In the genomic region with DNA sequence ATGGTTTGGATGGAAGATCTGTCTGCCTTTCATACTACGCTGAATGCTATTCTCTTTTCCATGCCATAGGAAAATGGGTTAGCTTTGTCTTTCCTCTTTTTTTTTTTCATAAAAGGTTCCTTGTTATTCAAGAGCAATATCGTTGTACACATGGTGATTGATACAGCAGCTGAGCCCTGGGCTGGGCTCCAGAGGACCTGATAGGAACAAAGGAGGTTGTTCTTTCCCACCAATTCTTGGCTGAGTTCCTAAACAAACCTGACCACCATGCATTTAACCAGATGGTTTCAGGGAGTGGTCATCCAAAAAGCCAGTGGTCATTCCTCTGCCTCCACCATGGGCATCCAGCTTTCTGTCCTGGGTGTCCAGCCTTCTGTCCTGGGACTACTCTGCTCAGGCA, we compare ENCODE assay signal across 27 mouse cellular contexts. TPM values are rescaled to one million over a fixed set of nuclear protein-coding genes. Genes with fewer than 3 reads are reported as not detected.
DNase-seq lines count a peak whose midpoint lies in the region; ATAC-seq lines count a peak whose summit lies in the region.
"Had no signal": no experiment of that assay in that cellular context is flagged by ENCODE, and none has a peak within 500 bp of the region (broad histone marks: within the 10 kb centered on the region; RNA-seq: fewer than 3 reads in every experiment).

No protein-coding gene starts in this region.

- H3K4me2 ChIP-seq in intestine, embryonic 14.5 days (ENCODE audit: low read length) = 0 out of 2 replicates have a peak overlapping the region, but pooled peaks have one; percentile 11
- H3K4me2 ChIP-seq in stomach, embryonic 15.5 days = no peak overlapping the region
- H3K4me2 ChIP-seq: liver, embryonic 12.5 days; lung, embryonic 14.5 days had no signal

- H3K9me3 ChIP-seq in intestine, embryonic 14.5 days (ENCODE audit: control insufficient read depth, low read length) = no peaks in the 10 kb centered on the region
- H3K9me3 ChIP-seq in stomach, embryonic 15.5 days = no peaks in the 10 kb centered on the region
- H3K9me3 ChIP-seq: liver, embryonic 12.5 days had no signal

- intact Hi-C loops in gastrocnemius, postnatal 36 days (cut with DNase I) = no loop called here

- no peak overlapping the region for H3K9ac ChIP-seq in intestine, embryonic 14.5 days (ENCODE audit: low read length)
- no peak overlapping the region for H3K9ac ChIP-seq in stomach, embryonic 15.5 days
- H3K9ac ChIP-seq: liver, embryonic 12.5 days; lung, embryonic 14.5 days had no signal

- H3K27ac ChIP-seq in intestine, embryonic 14.5 days (ENCODE audit: low read depth) = peak overlapping the region; percentile 0; the same call in 1 of the 2 replicates
- H3K27ac ChIP-seq in stomach, embryonic 15.5 days = 0 out of 2 replicates have a peak overlapping the region, but pooled peaks have one; percentile 8
- H3K27ac ChIP-seq: liver, embryonic 12.5 days had no signal

- H3K4me3 ChIP-seq in intestine, embryonic 14.5 days (ENCODE audit: low read depth, low read length) = no peak overlapping the region
- H3K4me3 ChIP-seq in stomach, embryonic 15.5 days (replicated peaks) = no peak overlapping the region
- H3K4me3 ChIP-seq: erythroblast, embryonic 14.5 days; liver, embryonic 12.5 days had no signal

- no peak for ATAC-seq in intestine, embryonic 14.5 days (replicated peaks; ENCODE audit: low FRiP score, low TSS enrichment, low read depth)
- ATAC-seq in stomach, embryonic 15.5 days (ENCODE audit: insufficient read depth, low FRiP score, low read depth) = no peak
- ATAC-seq: forebrain, embryonic 14.5 days; liver, embryonic 12.5 days; midbrain, embryonic 16.5 days had no signal

- no peaks in the 10 kb centered on the region for H3K4me1 ChIP-seq in intestine, embryonic 14.5 days (replicated peaks; ENCODE audit: control insufficient read depth, insufficient read depth, low read length)
- no peaks in the 10 kb centered on the region for H3K4me1 ChIP-seq in stomach, embryonic 15.5 days
- H3K4me1 ChIP-seq: liver, embryonic 12.5 days had no signal

- H3K27me3 ChIP-seq in intestine, embryonic 14.5 days (replicated peaks; ENCODE audit: control insufficient read depth, insufficient read depth, low read length) = no peaks in the 10 kb centered on the region
- no peaks in the 10 kb centered on the region for H3K27me3 ChIP-seq in stomach, embryonic 15.5 days (replicated peaks)
- H3K27me3 ChIP-seq: liver, embryonic 12.5 days had no signal

- DNase-seq in gastrocnemius, adult 18-20 months (ENCODE audit: low spot score) = peak; percentile 11
- DNase-seq in gastrocnemius, postnatal 36 days = no peak
- DNase-seq in Muller cell, postnatal 12 days (ENCODE audit: inconsistent ontology term) = peak; percentile 14
- DNase-seq in intestine, embryonic 14.5 days (ENCODE audit: low spot score) = no peak
- no peak for DNase-seq in yolk sac, embryonic 10.5 days (ENCODE audit: low spot score)
- no peak for DNase-seq in adipocyte (ENCODE audit: low spot score)
- DNase-seq in ovary, postnatal 10 days (ENCODE audit: low spot score) = no peak
- DNase-seq: cerebellum, adult 8-10 months; lung, embryonic 14.5 days; lung, postnatal 4 days had no signal

- no peaks in the 10 kb centered on the region for H3K36me3 ChIP-seq in intestine, embryonic 14.5 days (ENCODE audit: control insufficient read depth, insufficient read depth, low read length)
- no peaks in the 10 kb centered on the region for H3K36me3 ChIP-seq in stomach, embryonic 15.5 days
- H3K36me3 ChIP-seq: liver, embryonic 12.5 days had no signal

- 75% methylated on average over 2 of the region's 2 CpGs for WGBS in intestine, embryonic 14.5 days
- 73% methylated on average over 2 of the region's 2 CpGs for WGBS in stomach, embryonic 15.5 days

RNA-seq across cellular contexts. Expression of gene Ms4a18, which starts 0.6 kb away (rescaled TPM):
- not detected for total RNA-seq in gastrocnemius, adult 18-20 months (2021)
- total RNA-seq in gastrocnemius, postnatal 36 days (2021) = not detected
- polyA plus RNA-seq in intestine, embryonic 14.5 days (2014; fragmentation: Nextera tagmentation; extraction: Ambion mirVana) = 15.4 and 20.8 TPM in 2 replicates
- 5.9 and 10.6 TPM in 2 replicates for polyA plus RNA-seq in stomach, embryonic 15.5 days (2015; fragmentation: Nextera tagmentation; extraction: Ambion mirVana)
- total RNA-seq: adrenal gland, postnatal 4 days; ES-E14; heart, adult 18-20 months; layer of hippocampus, postnatal 10 days; left cerebral cortex, adult 8-10 months; neutrophil, adult 5-6 weeks had no signal
- polyA plus RNA-seq: embryonic facial prominence, embryonic 11.5 days; erythroblast, embryonic 14.5 days; forebrain, embryonic 14.5 days; heart, postnatal 0 days; hindbrain, embryonic 11.5 days; kidney, embryonic 14.5 days; limb, embryonic 11.5 days; liver, embryonic 12.5 days; lung, embryonic 14.5 days; midbrain, embryonic 16.5 days; thymus, postnatal 0 days had no signal

RNA-seq across cellular contexts. Expression of gene Ms4a15, which starts 24.2 kb away (rescaled TPM):
- not detected for total RNA-seq in gastrocnemius, adult 18-20 months (2021)
- not detected for total RNA-seq in gastrocnemius, postnatal 36 days (2021)
- polyA plus RNA-seq in intestine, embryonic 14.5 days (2014; fragmentation: Nextera tagmentation; extraction: Ambion mirVana) = 0.24 and 0.34 TPM in 2 replicates
- polyA plus RNA-seq in stomach, embryonic 15.5 days (2015; fragmentation: Nextera tagmentation; extraction: Ambion mirVana) = 0.10 TPM in 1 of 2 replicates, not detected in the other
- total RNA-seq: ES-E14; heart, adult 18-20 months; layer of hippocampus, postnatal 10 days; neutrophil, adult 5-6 weeks had no signal
- polyA plus RNA-seq: embryonic facial prominence, embryonic 11.5 days; erythroblast, embryonic 14.5 days; forebrain, embryonic 14.5 days; heart, postnatal 0 days; hindbrain, embryonic 11.5 days; kidney, embryonic 14.5 days; limb, embryonic 11.5 days; liver, embryonic 12.5 days; lung, embryonic 14.5 days; midbrain, embryonic 16.5 days; thymus, postnatal 0 days had no signal

RNA-seq across cellular contexts. Expression of gene Ms4a10, which starts 42.8 kb away (rescaled TPM):
- not detected for total RNA-seq in gastrocnemius, adult 18-20 months (2021)
- total RNA-seq in gastrocnemius, postnatal 36 days (2021) = not detected
- polyA plus RNA-seq in intestine, embryonic 14.5 days (2014; fragmentation: Nextera tagmentation; extraction: Ambion mirVana) = 7.9 TPM in 2 replicates
- polyA plus RNA-seq in stomach, embryonic 15.5 days (2015; fragmentation: Nextera tagmentation; extraction: Ambion mirVana) = 6.4 and 7.0 TPM in 2 replicates
- total RNA-seq: heart, adult 18-20 months; layer of hippocampus, postnatal 10 days; left cerebral cortex, adult 8-10 months; neutrophil, adult 5-6 weeks had no signal
- polyA plus RNA-seq: embryonic facial prominence, embryonic 11.5 days; erythroblast, embryonic 14.5 days; forebrain, embryonic 14.5 days; kidney, embryonic 14.5 days; limb, embryonic 11.5 days; liver, embryonic 12.5 days; lung, embryonic 14.5 days; midbrain, embryonic 16.5 days had no signal

Comparison
In these comparisons a context has a peak if more than half of its experiments do, and no peak if none do; other contexts are left out.
1. DNase-seq: peak in gastrocnemius, adult 18-20 months (single experiment) and Muller cell, postnatal 12 days (single experiment); none in gastrocnemius, postnatal 36 days (0 of 2), intestine, embryonic 14.5 days (single experiment), yolk sac, embryonic 10.5 days (single experiment), adipocyte (single experiment) and ovary, postnatal 10 days (single experiment).